Mouse (Mus musculus) testis, adult 2 months (tissue): ENCODE results near the gene Gata1. TPM values are rescaled to one million over a fixed set of nuclear protein-coding genes. Genes with fewer than 3 reads are reported as not detected.
"Not testable (repeated sequence)": the region's sequence is repeated elsewhere in the genome, so short reads cannot be mapped to it uniquely, and the experiment has no call there.

Experiments
- H3K27ac ChIP-seq: fragments of 200-500 bp; 2 replicates; pipeline ENCODE4 v1.5.1; 2012; ENCODE audit warnings: low read depth, low read length; ENCODE audit not compliant: control insufficient read depth, insufficient read depth
- H3K27me3 ChIP-seq: fragments of 200-500 bp; 2 replicates; pipeline ENCODE4 v1.6.1; 2012; ENCODE audit warnings: mild to moderate bottlenecking, low read length, moderate library complexity; ENCODE audit not compliant: control insufficient read depth, insufficient read depth
- H3K36me3 ChIP-seq: fragments of 200-500 bp; 2 replicates; pipeline ENCODE4 v1.6.1; 2012; ENCODE audit warnings: mild to moderate bottlenecking, low read length; ENCODE audit not compliant: control insufficient read depth, insufficient read depth
- H3K4me1 ChIP-seq: fragments of 200-500 bp; 2 replicates; pipeline ENCODE4 v1.6.1; 2012; ENCODE audit warnings: low read length; ENCODE audit not compliant: control insufficient read depth, insufficient read depth
- H3K4me3 ChIP-seq: fragments of 200-500 bp; 2 replicates; pipeline ENCODE4 v1.5.1; 2012; ENCODE audit warnings: low read depth, mild to moderate bottlenecking, low read length, moderate library complexity, mixed read lengths; ENCODE audit not compliant: control insufficient read depth
- CTCF ChIP-seq: fragments of 200-500 bp; IDR thresholded peaks from 2 replicates; pipeline ENCODE4 v1.5.1; 2012; ENCODE audit warnings: low read depth, mild to moderate bottlenecking, inconsistent platforms, low read length, moderate library complexity; ENCODE audit not compliant: control insufficient read depth, insufficient read depth, insufficient replicate concordance
- POLR2A ChIP-seq: fragments of 200-500 bp; IDR thresholded peaks from 2 replicates; pipeline ENCODE4 v1.6.1; 2012; ENCODE audit warnings: low read depth, mild to moderate bottlenecking, inconsistent platforms, low read length, moderate library complexity; ENCODE audit not compliant: control insufficient read depth
- polyA plus RNA-seq: library from polyadenylated mRNA; depleted of rRNA; stranded (reverse); fragments of >200 nt; gene quantifications from 2 replicates; pipeline ENCODE4 v1.2.3, GENCODE M21; 2012

Gata1 gene
- polyA plus RNA-seq, 1 experiment: 22.1 TPM

- Histone ChIP-seq H3K4me3 (no peak overlapping the region), H3K27ac (no peak overlapping the region), H3K27me3 (no peaks in the 10 kb centered on the region), H3K4me1 (no peaks in the 10 kb centered on the region), H3K36me3 (no peaks in the 10 kb centered on the region)
- no peak for TF ChIP-seq CTCF
- TF ChIP-seq POLR2A: no peak
Observed at GRCm38 (mm10) chrX:8013569-8014314, 35.9 kb upstream of the Gata1 start.

GRCm38 (mm10) chrX:8013157-8013556, 35.3 kb upstream of the Gata1 start:
- Histone ChIP-seq H3K36me3 (no peaks in the 10 kb centered on the region), H3K27me3 (no peaks in the 10 kb centered on the region), H3K4me1 (no peaks in the 10 kb centered on the region), H3K27ac (no peak overlapping the region), H3K4me3 (no peak overlapping the region)
- TF ChIP-seq POLR2A: no peak
- TF ChIP-seq CTCF: no peak

GRCm38 (mm10) chrX:8009356-8009755, 31.5 kb upstream of the Gata1 start:
- H3K4me3 ChIP-seq, H3K27me3 ChIP-seq, H3K4me1 ChIP-seq, H3K27ac ChIP-seq, H3K36me3 ChIP-seq: not testable (repeated sequence)

- Histone ChIP-seq H3K27me3 (no peaks in the 10 kb centered on the region), H3K27ac (no peak overlapping the region), H3K36me3 (no peaks in the 10 kb centered on the region), H3K4me1 (no peaks in the 10 kb centered on the region), H3K4me3 (no peak overlapping the region)
- TF ChIP-seq POLR2A (no peak), CTCF (no peak)
Observed at GRCm38 (mm10) chrX:8008543-8008942, 30.7 kb upstream of the Gata1 start.

- TF ChIP-seq CTCF (no peak), POLR2A (no peak)
- Histone ChIP-seq H3K4me3 (no peak overlapping the region), H3K27me3 (no peaks in the 10 kb centered on the region), H3K4me1 (no peaks in the 10 kb centered on the region), H3K27ac (no peak overlapping the region), H3K36me3 (no peaks in the 10 kb centered on the region)
Observed at GRCm38 (mm10) chrX:8002971-8003370, 25.1 kb upstream of the Gata1 start.

- no peak for TF ChIP-seq CTCF
- TF ChIP-seq POLR2A: no peak
- Histone ChIP-seq H3K4me3 (no peak overlapping the region), H3K27me3 (no peaks in the 10 kb centered on the region), H3K36me3 (no peaks in the 10 kb centered on the region), H3K27ac (no peak overlapping the region), H3K4me1 (no peaks in the 10 kb centered on the region)
Observed at GRCm38 (mm10) chrX:8002001-8002400, 24.1 kb upstream of the Gata1 start.

GRCm38 (mm10) chrX:8000546-8001192, 22.8 kb upstream of the Gata1 start:
- no peaks in the 10 kb centered on the region for H3K36me3 ChIP-seq
- TF ChIP-seq POLR2A: no peak
- TF ChIP-seq CTCF: no peak
- H3K27me3 ChIP-seq: no peaks in the 10 kb centered on the region
- no peak overlapping the region for H3K27ac ChIP-seq
- no peaks in the 10 kb centered on the region for H3K4me1 ChIP-seq
- no peak overlapping the region for H3K4me3 ChIP-seq
